Mouse (Mus musculus) midbrain, embryonic 16.5 days (tissue): ENCODE measurements around the gene Cnbd2. TPM values are rescaled to one million over a fixed set of nuclear protein-coding genes. Genes with fewer than 3 reads are reported as not detected.

ENCODE experiments used
- ATAC-seq: fragments of 200-750 bp; cut with Nextera tagmentation; 2 replicates; pipeline ENCODE4 v1.8.0; 2017; ENCODE audit warnings: moderate TSS enrichment
- H3K27ac ChIP-seq: fragments of 300-500 bp; sonication (generic); 2 replicates; pipeline ENCODE4 v1.5.1; 2014; ENCODE audit warnings: mild to moderate bottlenecking, low read length, mixed read lengths
- H3K27me3 ChIP-seq: fragments of 300-500 bp; sonication (generic); 2 replicates; pipeline ENCODE4 v1.6.1; 2014; ENCODE audit warnings: low read depth, low read length, mixed read lengths; ENCODE audit not compliant: control insufficient read depth, insufficient read depth
- H3K36me3 ChIP-seq: fragments of 300-500 bp; sonication (generic); 2 replicates; pipeline ENCODE4 v1.6.1; 2014; ENCODE audit warnings: mild to moderate bottlenecking, low read length, moderate library complexity, mixed read lengths; ENCODE audit not compliant: control insufficient read depth, insufficient read depth
- H3K4me1 ChIP-seq: fragments of 300-500 bp; sonication (generic); 2 replicates; pipeline ENCODE4 v1.6.1; 2014; ENCODE audit warnings: mild to moderate bottlenecking, low read length, mixed read lengths; ENCODE audit not compliant: control insufficient read depth, insufficient read depth
- H3K4me2 ChIP-seq: fragments of 300-500 bp; sonication (generic); 2 replicates; pipeline ENCODE4 v1.6.1; 2014; ENCODE audit warnings: mild to moderate bottlenecking, low read length, mixed read lengths
- H3K4me3 ChIP-seq: fragments of 300-500 bp; sonication (generic); 2 replicates; pipeline ENCODE4 v1.5.1; 2014; ENCODE audit warnings: low read depth, mild to moderate bottlenecking, low read length, moderate library complexity, mixed read lengths
- H3K9ac ChIP-seq: fragments of 300-500 bp; sonication (generic); 2 replicates; pipeline ENCODE4 v1.6.1; 2014; ENCODE audit warnings: low read depth, low read length, mixed read lengths
- H3K9me3 ChIP-seq: fragments of 300-500 bp; sonication (generic); replicated peaks from 2 replicates; pipeline ENCODE4 v1.6.1; 2014; ENCODE audit warnings: mild to moderate bottlenecking, low read length, mixed read lengths; ENCODE audit not compliant: control insufficient read depth, poor library complexity, severe bottlenecking
- whole genome bisulfite sequencing: fragments of 180-500 bp; shearing (Covaris S2); extraction: QIAGEN DNeasy Blood & Tissue Kit; methylation state at CpG from one replicate; pipeline ENCODE4 v1.1.7; 2014; 5-methylcytosine and 5-hydroxymethylcytosine counted together
- polyA plus RNA-seq: library from polyadenylated mRNA; unstranded; fragments of >200 nt; fragmentation: Nextera tagmentation; extraction: Ambion mirVana; gene quantifications from 2 replicates; pipeline ENCODE4 v1.2.1, GENCODE M21; 2015

Gene Cnbd2
- polyA plus RNA-seq, 1 experiment from 2014 or later, result 7.0 TPM

DNA sequence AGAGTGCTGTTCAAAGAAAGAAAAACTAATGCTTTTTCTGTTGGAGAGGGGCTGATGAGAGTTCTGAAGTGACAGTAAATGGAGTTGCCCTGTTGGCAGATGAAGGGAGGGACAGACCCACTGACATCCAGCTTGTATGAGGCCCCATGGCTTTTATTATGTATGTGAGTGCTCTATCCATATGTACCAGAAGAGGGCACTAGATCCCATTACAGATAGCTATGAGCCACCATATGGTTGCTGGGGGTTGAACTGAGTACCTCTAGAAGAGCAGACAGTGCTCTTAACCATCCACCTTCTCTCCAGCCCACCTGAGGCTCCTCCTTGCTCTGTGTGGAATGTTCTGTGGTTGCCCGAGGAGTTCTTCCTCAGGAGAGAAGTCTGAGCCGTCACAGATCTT is 6.3 kb upstream of the Cnbd2 start:
- 78% methylated on average over 2 of the region's 2 CpGs for WGBS
- peaks cover 21% of the 10 kb centered on the region for H3K36me3 ChIP-seq
- no peak overlapping the region for H3K4me2 ChIP-seq
- H3K4me3 ChIP-seq, result no peak overlapping the region
- no peaks in the 10 kb centered on the region; the same call in 1 of the 2 replicates for H3K4me1 ChIP-seq
- no peak overlapping the region for H3K27ac ChIP-seq
- no peak for ATAC-seq
- no peaks in the 10 kb centered on the region for H3K27me3 ChIP-seq
- H3K9me3 ChIP-seq, result no peaks in the 10 kb centered on the region
- H3K9ac ChIP-seq, result no peak overlapping the region

DNA sequence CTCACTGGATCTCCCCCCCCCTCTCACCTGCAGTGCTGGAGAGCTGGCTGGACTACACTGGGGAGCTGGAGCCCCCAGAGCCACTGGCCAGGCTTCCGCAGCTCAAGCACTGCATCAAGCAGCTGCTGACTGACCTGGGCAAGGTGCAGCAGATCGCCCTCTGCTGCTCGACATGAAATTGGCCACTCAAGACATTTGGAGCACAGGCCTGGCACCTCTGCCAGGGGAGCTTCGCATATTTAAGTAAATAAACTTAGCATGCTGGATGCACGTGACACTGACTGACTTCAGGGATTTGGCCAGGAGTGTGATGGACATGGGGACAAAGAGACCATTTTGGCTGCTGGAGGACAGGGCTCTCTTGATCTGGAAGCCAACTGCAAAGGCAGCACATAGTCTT is 4.8 kb upstream of the Cnbd2 start:
- Histone ChIP-seq H3K4me2 (no peak overlapping the region), H3K4me3 (no peak overlapping the region), H3K36me3 (peaks cover 17% of the 10 kb centered on the region), H3K9me3 (no peaks in the 10 kb centered on the region), H3K9ac (no peak overlapping the region), H3K4me1 (peaks cover 5% of the 10 kb centered on the region), H3K27me3 (no peaks in the 10 kb centered on the region), H3K27ac (no peak overlapping the region)
- ATAC-seq, result no peak
- 52% methylated on average over 5 of the region's 5 CpGs for WGBS

DNA sequence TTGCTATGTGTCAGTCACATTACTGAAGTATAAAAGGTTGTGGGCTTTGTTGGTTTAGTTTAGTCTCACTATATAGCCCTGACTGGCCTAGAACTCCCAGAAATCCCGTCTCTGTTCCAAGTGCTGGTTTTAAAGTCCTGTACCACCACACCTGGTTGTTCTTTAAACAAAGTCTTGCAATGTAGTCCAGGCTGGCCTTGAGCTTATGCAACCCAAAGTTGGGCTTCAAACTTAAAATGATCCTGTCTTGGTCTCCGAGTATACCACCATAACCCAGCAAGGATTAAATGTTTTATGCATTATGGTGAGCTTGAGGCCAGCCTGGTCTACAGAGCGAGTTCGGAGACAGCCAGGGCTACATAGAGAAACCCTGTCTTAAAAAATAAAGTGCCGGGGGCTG is 2.2 kb upstream of the Cnbd2 start:
- peaks cover 12% of the 10 kb centered on the region for H3K4me1 ChIP-seq

DNA sequence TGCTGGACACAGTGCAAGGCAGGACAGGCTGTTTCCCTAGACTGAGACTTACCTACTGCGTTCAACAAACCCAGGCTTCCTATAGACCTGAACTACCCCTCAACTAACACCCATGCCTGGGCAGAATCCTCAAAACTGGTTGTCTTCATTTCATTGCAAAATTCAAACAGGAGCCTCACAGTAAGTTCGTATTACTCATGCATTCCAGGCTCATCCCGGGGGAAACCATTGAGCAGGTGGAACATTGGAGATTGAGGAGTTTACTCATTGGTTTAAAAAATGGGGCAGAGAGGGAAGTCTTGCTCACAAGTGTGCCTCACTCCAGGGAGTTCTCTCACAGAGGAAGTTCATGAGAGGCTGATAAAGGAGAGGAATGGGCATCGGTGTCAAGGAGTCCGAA is 1.6 kb upstream of the Cnbd2 start:
- Histone ChIP-seq H3K9me3 (no peaks in the 10 kb centered on the region), H3K4me2 (no peak overlapping the region), H3K4me1 (peaks cover 12% of the 10 kb centered on the region), H3K27ac (no peak overlapping the region), H3K9ac (no peak overlapping the region), H3K4me3 (no peak overlapping the region), H3K36me3 (no peaks in the 10 kb centered on the region), H3K27me3 (no peaks in the 10 kb centered on the region)
- 94% methylated on average over 5 of the region's 5 CpGs for WGBS
- no peak for ATAC-seq

More for the DNA sequence above, 2.2 kb upstream of the Cnbd2 start:
- Histone ChIP-seq H3K9me3 (no peaks in the 10 kb centered on the region), H3K36me3 (peaks cover 1% of the 10 kb centered on the region; the same call in 1 of the 2 replicates), H3K4me2 (no peak overlapping the region), H3K27me3 (no peaks in the 10 kb centered on the region), H3K9ac (no peak overlapping the region), H3K4me3 (no peak overlapping the region), H3K27ac (no peak overlapping the region)
- 98% methylated on average over 5 of the region's 5 CpGs for WGBS
- no peak for ATAC-seq

DNA sequence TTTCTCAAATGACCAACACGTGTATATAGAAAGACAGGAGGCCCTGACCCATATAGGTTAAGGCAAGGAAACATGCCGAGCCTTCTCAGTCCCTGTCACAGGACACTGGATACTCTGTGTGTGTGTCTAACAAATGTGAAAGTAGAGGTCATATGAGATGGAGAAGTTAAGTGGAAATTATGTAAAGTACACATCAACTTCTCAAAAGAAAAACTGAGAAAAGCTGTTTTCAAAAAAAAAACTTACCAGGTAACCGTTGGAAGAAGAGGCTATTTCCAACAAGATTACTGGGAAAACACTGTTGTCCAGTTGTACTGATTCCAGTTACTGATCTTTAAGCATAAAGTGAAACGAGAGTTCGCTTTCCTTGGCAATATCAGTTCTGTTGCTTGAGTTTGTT is 1.2 kb upstream of the Cnbd2 start:
- no peak for ATAC-seq
- Histone ChIP-seq H3K9ac (peak overlapping the region; percentile 94), H3K4me3 (peak overlapping the region; percentile 93; the same call in 1 of the 2 replicates), H3K4me1 (peaks cover 12% of the 10 kb centered on the region), H3K36me3 (no peaks in the 10 kb centered on the region), H3K4me2 (peak overlapping the region; percentile 75), H3K9me3 (no peaks in the 10 kb centered on the region), H3K27me3 (no peaks in the 10 kb centered on the region), H3K27ac (peak overlapping the region; percentile 96; the same call in 1 of the 2 replicates)
- 92% methylated on average over 5 of the region's 5 CpGs for WGBS

DNA sequence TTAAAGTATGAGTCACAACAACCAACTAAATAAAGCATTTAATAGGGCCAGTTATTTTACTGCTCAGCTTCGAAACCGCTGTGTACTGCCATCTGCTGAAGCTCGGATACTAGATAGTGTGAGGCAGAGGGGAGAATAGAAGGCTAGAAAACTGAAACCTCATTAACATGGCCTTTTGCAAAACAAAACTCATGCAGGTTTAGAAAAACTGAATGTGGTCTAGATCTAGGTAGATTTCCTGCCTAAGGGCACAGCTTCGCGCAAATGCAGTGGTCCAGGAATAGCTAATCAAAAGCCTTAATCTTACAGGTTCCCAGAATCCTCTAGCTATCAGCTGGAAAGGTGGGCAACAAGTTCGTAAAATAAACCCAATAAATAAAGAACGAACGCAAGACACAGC is 658 bp upstream of the Cnbd2 start:
- Histone ChIP-seq H3K9ac (peak overlapping the region; percentile 94), H3K27me3 (no peaks in the 10 kb centered on the region), H3K4me3 (peak overlapping the region; percentile 93), H3K27ac (peak overlapping the region; percentile 96), H3K4me1 (peaks cover 12% of the 10 kb centered on the region), H3K36me3 (no peaks in the 10 kb centered on the region), H3K4me2 (peak overlapping the region; percentile 75), H3K9me3 (no peaks in the 10 kb centered on the region)
- ATAC-seq, result no peak
- 24% methylated on average over 8 of the region's 8 CpGs for WGBS

DNA sequence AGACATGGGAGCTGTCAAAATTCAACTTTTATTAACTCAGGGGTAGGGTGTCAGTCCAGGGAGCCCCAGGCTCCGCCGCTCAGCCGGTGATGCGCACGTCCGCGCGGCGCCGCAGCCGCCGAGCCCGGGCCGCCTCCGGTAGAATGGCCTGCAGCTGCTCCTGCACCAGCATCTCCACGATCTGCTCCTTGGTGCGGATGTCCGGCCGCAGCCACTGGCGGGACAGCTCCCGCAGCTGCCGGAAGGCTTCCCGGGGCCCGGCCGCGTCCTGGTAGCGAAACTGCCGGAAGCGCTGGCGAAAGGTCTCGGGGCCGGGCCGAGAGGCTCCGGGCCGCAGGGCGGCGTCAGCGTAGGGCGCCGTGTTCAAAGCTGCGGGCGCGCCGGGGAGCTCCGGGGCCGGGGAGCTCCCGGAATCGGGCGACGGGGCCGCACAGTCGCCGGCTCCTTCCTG is 233 bp upstream of the Cnbd2 start:
- ATAC-seq, result peak; percentile 46
- Histone ChIP-seq H3K4me2 (peak overlapping the region; percentile 75), H3K27me3 (no peaks in the 10 kb centered on the region), H3K4me3 (peak overlapping the region; percentile 93), H3K9me3 (no peaks in the 10 kb centered on the region), H3K27ac (peak overlapping the region; percentile 96), H3K36me3 (no peaks in the 10 kb centered on the region), H3K4me1 (peaks cover 12% of the 10 kb centered on the region), H3K9ac (peak overlapping the region; percentile 94)
- WGBS, result 0% methylated on average over 51 of the region's 53 CpGs

DNA sequence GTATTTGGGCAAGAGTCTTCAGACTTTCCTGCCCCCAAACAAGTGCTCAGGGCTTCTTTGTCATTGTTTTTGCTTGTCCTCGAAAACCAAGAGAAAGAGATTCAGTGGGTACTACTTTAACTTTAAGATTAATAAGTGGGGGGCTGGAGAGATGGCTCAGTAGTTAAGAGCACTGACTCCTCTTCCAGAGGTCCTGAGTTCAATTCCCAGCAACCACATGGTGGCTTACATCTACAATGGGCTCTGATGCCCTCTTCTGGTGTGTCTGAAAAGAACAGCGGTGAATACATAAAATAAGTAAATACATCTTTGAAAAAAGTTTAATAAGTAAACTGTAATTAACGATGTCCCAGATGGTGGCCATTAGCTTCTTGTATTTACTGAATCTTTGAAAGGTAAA is 1.1 kb downstream of the Cnbd2 start:
- Histone ChIP-seq H3K36me3 (no peaks in the 10 kb centered on the region), H3K9me3 (no peaks in the 10 kb centered on the region), H3K27ac (no peak overlapping the region), H3K27me3 (no peaks in the 10 kb centered on the region), H3K9ac (peak overlapping the region; percentile 94; the same call in 1 of the 2 replicates), H3K4me3 (peak overlapping the region; percentile 93), H3K4me2 (peak overlapping the region; percentile 75), H3K4me1 (peaks cover 12% of the 10 kb centered on the region)
- no peak for ATAC-seq
- 43% methylated on average over 3 of the region's 3 CpGs for WGBS

DNA sequence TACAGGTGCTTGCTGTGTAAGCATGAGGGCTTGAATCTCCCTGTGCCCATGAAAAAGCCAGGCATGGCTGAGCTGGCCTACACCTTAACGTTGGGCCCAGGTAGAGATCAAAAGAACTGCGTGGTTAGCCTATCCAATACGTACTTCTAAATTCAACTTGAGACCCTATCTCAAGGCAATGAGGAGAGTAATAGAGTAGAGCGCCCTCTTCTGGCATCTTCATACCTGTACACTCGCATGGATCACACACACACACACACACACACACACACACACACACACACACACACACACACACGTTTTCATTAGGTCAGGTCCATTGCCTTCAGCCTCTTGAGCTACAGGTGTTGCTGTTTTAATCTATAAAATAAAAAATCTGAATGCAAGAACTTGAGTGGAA is 2.7 kb downstream of the Cnbd2 start:
- ATAC-seq, result no peak
- peaks cover 12% of the 10 kb centered on the region for H3K4me1 ChIP-seq
- H3K4me3 ChIP-seq, result no peak overlapping the region
- H3K36me3 ChIP-seq, result no peaks in the 10 kb centered on the region
- no peak overlapping the region for H3K9ac ChIP-seq
- 94% methylated on average over 6 of the region's 6 CpGs for WGBS
- H3K4me2 ChIP-seq, result no peak overlapping the region
- no peak overlapping the region for H3K27ac ChIP-seq
- no peaks in the 10 kb centered on the region for H3K27me3 ChIP-seq
- H3K9me3 ChIP-seq, result no peaks in the 10 kb centered on the region
